Mouse (Mus musculus): Measurements from ENCODE around the gene 9430097D07Rik. TPM values are rescaled to one million over a fixed set of nuclear protein-coding genes. Genes with fewer than 3 reads are reported as not detected.

9430097D07Rik gene
- polyA plus RNA-seq, 1 experiment, result not detected

DNA sequence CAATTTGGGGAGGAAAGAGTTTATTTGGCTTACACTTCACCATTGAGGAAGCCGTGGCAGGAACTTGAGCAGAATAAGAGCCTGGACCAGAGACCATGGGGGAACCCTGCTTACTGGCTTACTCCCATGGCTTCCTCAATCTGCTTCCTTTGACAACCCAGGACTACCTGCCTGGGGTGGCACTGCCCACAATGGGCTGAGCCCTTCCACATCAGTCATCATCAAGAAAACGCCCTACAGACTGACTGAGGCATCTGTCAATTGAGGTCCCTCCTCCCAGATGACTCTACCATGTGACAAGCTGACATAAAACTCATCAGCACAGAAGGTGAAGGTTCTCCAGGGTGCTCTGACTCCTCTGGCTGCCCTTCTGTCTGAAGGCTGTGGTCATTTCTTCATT, 45.0 kb downstream of the 9430097D07Rik start:
- no peaks in the 10 kb centered on the region for H3K4me1 ChIP-seq (ENCODE audit: control insufficient read depth, insufficient read depth, insufficient read length)
- no peaks in the 10 kb centered on the region for H3K27me3 ChIP-seq (ENCODE audit: control insufficient read depth, insufficient read depth, low read length)
- no peaks in the 10 kb centered on the region for H3K36me3 ChIP-seq (ENCODE audit: control insufficient read depth, insufficient read depth, low read length)
- no peak for TF ChIP-seq POLR2A (IDR thresholded peaks at IDR 0.05; ENCODE audit: low read depth, low read length)
- TF ChIP-seq CTCF (IDR thresholded peaks at IDR 0.05; ENCODE audit: extremely low read depth, insufficient read depth, insufficient read length, insufficient replicate concordance), result no peak
- 26% methylated on average over 2 of the region's 2 CpGs for WGBS
- no peak overlapping the region for H3K4me3 ChIP-seq (ENCODE audit: extremely low read depth, insufficient read depth, insufficient read length)
- H3K27ac ChIP-seq (ENCODE audit: insufficient read depth, low read length), result no peak overlapping the region
- no peak for DNase-seq (ENCODE audit: low read depth in 1 of 2, low spot score in 2 of 2)

DNA sequence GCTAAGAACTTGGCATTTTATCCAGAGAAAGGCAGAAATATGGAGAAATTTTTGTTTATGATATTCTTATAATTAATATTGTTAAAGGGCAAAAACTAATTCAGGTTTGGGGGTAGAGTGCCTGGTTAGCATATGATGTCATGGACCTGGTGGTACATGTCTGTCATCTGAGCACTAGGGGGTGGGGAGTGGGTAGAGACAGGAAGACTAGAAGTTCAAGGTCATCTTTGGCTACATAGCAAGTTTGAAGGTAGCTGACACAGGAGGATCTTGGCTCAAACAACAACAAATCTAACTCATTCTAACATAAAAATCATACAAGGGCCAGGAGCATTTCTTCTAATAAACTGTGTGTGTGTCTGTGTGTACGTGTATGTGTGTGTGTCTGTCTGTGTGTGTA, 47.2 kb downstream of the 9430097D07Rik start:
- Histone ChIP-seq H3K4me1 (ENCODE audit: control insufficient read depth, insufficient read depth, insufficient read length) (no peaks in the 10 kb centered on the region), H3K36me3 (ENCODE audit: control insufficient read depth, insufficient read depth, low read length) (no peaks in the 10 kb centered on the region), H3K27me3 (ENCODE audit: control insufficient read depth, insufficient read depth, low read length) (no peaks in the 10 kb centered on the region), H3K27ac (ENCODE audit: insufficient read depth, low read length) (no peak overlapping the region), H3K4me3 (ENCODE audit: extremely low read depth, insufficient read depth, insufficient read length) (no peak overlapping the region)
- WGBS, result 90% methylated on average over 1 of the region's 1 CpGs
- no peak for DNase-seq (ENCODE audit: low read depth in 1 of 2, low spot score in 2 of 2)
- TF ChIP-seq CTCF (IDR thresholded peaks at IDR 0.05; ENCODE audit: extremely low read depth, insufficient read depth, insufficient read length, insufficient replicate concordance), result no peak
- TF ChIP-seq POLR2A (IDR thresholded peaks at IDR 0.05; ENCODE audit: low read depth, low read length), result no peak

DNA sequence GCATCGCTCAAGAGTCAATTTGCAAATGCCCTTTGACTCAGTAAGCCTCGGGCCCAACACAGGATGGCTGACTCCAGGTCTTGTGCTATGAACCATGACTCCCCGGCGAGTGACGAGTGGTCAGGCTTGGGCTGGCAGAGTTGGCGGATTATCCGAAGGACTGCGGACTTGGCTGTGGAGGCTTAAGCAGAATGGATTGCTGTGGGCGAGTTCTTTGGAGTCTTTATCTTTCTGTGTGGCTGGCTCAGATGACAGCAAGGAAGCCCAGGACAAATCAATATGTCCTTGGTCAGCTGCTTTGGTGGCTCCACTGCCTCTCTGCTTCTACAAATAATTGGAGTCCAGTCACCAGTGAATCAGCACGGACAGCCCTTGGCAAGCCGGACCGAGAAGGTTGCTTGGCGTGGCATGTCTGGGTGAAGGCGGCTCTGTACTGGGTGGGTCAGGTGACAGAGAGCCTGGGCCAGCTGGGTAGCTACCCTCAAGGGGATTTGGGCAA, 48.0 kb downstream of the 9430097D07Rik start:
- H3K4me3 ChIP-seq (ENCODE audit: extremely low read depth, insufficient read depth, insufficient read length), result no peak overlapping the region
- no peak for DNase-seq (ENCODE audit: low read depth in 1 of 2, low spot score in 2 of 2)
- no peaks in the 10 kb centered on the region for H3K4me1 ChIP-seq (ENCODE audit: control insufficient read depth, insufficient read depth, insufficient read length)
- no peaks in the 10 kb centered on the region for H3K36me3 ChIP-seq (ENCODE audit: control insufficient read depth, insufficient read depth, low read length)
- TF ChIP-seq POLR2A (IDR thresholded peaks at IDR 0.05; ENCODE audit: low read depth, low read length) (no peak), CTCF (IDR thresholded peaks at IDR 0.05; ENCODE audit: extremely low read depth, insufficient read depth, insufficient read length, insufficient replicate concordance) (no peak)
- no peaks in the 10 kb centered on the region for H3K27me3 ChIP-seq (ENCODE audit: control insufficient read depth, insufficient read depth, low read length)
- 80% methylated on average over 14 of the region's 14 CpGs for WGBS
- H3K27ac ChIP-seq (ENCODE audit: insufficient read depth, low read length), result no peak overlapping the region

DNA sequence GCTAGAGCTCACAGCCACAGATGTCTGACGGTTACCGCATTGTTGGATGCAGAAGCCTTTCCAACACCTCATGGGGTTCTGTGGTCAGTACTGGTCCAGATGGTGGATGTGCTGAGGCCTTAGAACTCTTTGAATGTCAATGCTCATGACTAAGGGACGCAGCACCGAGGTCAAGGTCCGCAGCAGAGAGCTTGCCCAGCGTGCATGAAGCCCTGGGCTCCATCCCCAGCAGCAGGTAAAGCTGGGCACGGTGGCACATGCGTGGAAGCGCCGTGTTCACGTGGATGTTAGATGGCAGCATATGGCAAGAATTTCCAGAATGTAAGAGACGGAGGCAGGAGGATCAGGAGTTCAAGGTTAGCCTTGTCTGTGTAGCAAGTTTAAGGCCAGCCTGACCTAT, 49.7 kb downstream of the 9430097D07Rik start:
- WGBS, result 94% methylated on average over 12 of the region's 12 CpGs
- Histone ChIP-seq H3K4me3 (ENCODE audit: extremely low read depth, insufficient read depth, insufficient read length) (no peak overlapping the region), H3K4me1 (ENCODE audit: control insufficient read depth, insufficient read depth, insufficient read length) (no peaks in the 10 kb centered on the region), H3K36me3 (ENCODE audit: control insufficient read depth, insufficient read depth, low read length) (no peaks in the 10 kb centered on the region), H3K27ac (ENCODE audit: insufficient read depth, low read length) (no peak overlapping the region), H3K27me3 (ENCODE audit: control insufficient read depth, insufficient read depth, low read length) (no peaks in the 10 kb centered on the region)
- TF ChIP-seq POLR2A (IDR thresholded peaks at IDR 0.05; ENCODE audit: low read depth, low read length) (no peak), CTCF (IDR thresholded peaks at IDR 0.05; ENCODE audit: extremely low read depth, insufficient read depth, insufficient read length, insufficient replicate concordance) (no peak)
- no peak for DNase-seq (ENCODE audit: low read depth in 1 of 2, low spot score in 2 of 2)

DNA sequence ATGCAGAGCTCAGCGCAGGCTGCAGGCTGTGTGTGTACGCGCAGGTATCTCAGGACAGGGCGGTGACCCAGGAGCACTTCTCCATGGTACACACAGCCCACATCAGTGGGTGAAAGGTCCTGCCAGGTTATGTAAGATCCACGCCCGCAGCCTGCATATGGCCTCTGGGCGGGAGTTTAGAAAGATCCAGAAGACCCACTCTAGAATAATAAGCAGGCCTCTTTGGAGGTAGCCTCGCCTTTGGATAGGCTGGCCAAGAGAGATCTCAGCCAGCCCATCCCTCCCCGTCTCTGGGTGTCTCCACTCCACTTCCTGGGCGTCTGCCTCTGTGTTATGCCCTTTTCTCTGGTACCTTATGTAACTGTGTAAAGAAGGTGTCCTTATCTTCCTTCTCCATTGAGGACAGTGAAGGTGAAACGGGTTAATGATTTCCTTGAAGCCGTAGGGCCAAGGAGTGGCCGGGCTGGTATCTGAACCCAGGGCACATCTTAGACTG, 50.9 kb downstream of the 9430097D07Rik start:
- TF ChIP-seq CTCF (IDR thresholded peaks at IDR 0.05; ENCODE audit: extremely low read depth, insufficient read depth, insufficient read length, insufficient replicate concordance) (no peak), POLR2A (IDR thresholded peaks at IDR 0.05; ENCODE audit: low read depth, low read length) (no peak)
- Histone ChIP-seq H3K4me3 (ENCODE audit: extremely low read depth, insufficient read depth, insufficient read length) (no peak overlapping the region), H3K36me3 (ENCODE audit: control insufficient read depth, insufficient read depth, low read length) (no peaks in the 10 kb centered on the region), H3K27ac (ENCODE audit: insufficient read depth, low read length) (no peak overlapping the region), H3K4me1 (ENCODE audit: control insufficient read depth, insufficient read depth, insufficient read length) (no peaks in the 10 kb centered on the region), H3K27me3 (ENCODE audit: control insufficient read depth, insufficient read depth, low read length) (no peaks in the 10 kb centered on the region)
- no peak for DNase-seq (ENCODE audit: low read depth in 1 of 2, low spot score in 2 of 2)
- 90% methylated on average over 13 of the region's 13 CpGs for whole genome bisulfite sequencing

Other genes starting within 250 kb of the 9430097D07Rik start
- 252 and 324 TPM in 2 replicates for gene Ciz1, start 223.4 kb downstream of the 9430097D07Rik start, polyA plus RNA-seq (2012; rRNA removed)
- gene Dnm1, start 222.3 kb downstream of the 9430097D07Rik start, polyA plus RNA-seq (2012; rRNA removed), result 20.4 and 22.1 TPM in 2 replicates
- 86.8 and 149 TPM in 2 replicates for gene 1110008P14Rik, start 193.7 kb downstream of the 9430097D07Rik start, polyA plus RNA-seq (2012; rRNA removed)
- gene Lcn2, start 187.4 kb downstream of the 9430097D07Rik start, polyA plus RNA-seq (2012; rRNA removed), result 52.9 and 70.2 TPM in 2 replicates
- 10.0 and 12.2 TPM in 2 replicates for gene Ptges2, start 179.8 kb downstream of the 9430097D07Rik start, polyA plus RNA-seq (2012; rRNA removed)
- 4.3 and 6.2 TPM in 2 replicates for gene Naif1, start 125.2 kb downstream of the 9430097D07Rik start, polyA plus RNA-seq (2012; rRNA removed)
- 11.4 and 15.0 TPM in 2 replicates for gene Slc25a25, start 124.2 kb downstream of the 9430097D07Rik start, polyA plus RNA-seq (2012; rRNA removed)
- gene Fam102a, start 40.4 kb downstream of the 9430097D07Rik start, polyA plus RNA-seq (2012; rRNA removed), result 37.5 and 40.8 TPM in 2 replicates
- 85.8 and 96.9 TPM in 2 replicates for gene Dpm2, start 4.8 kb downstream of the 9430097D07Rik start, polyA plus RNA-seq (2012; rRNA removed)
- gene Pip5kl1, start 887 bp downstream of the 9430097D07Rik start, polyA plus RNA-seq (2012; rRNA removed), result 0.06 and 0.40 TPM in 2 replicates
- gene St6galnac4, start 11.4 kb upstream of the 9430097D07Rik start, polyA plus RNA-seq (2012; rRNA removed), result 34.2 and 40.4 TPM in 2 replicates
- gene St6galnac6, start 24.0 kb upstream of the 9430097D07Rik start, polyA plus RNA-seq (2012; rRNA removed), result 22.3 and 32.4 TPM in 2 replicates
- 6.3 and 7.4 TPM in 2 replicates for gene Ak1, start 46.1 kb upstream of the 9430097D07Rik start, polyA plus RNA-seq (2012; rRNA removed)
- 132 and 168 TPM in 2 replicates for gene Eng, start 70.9 kb upstream of the 9430097D07Rik start, polyA plus RNA-seq (2012; rRNA removed)
- gene Fpgs, start 128.5 kb upstream of the 9430097D07Rik start, polyA plus RNA-seq (2012; rRNA removed), result 34.5 and 49.5 TPM in 2 replicates
- 125 and 154 TPM in 2 replicates for gene Cdk9, start 137.4 kb upstream of the 9430097D07Rik start, polyA plus RNA-seq (2012; rRNA removed)
- gene Sh2d3c, start 145.4 kb upstream of the 9430097D07Rik start, polyA plus RNA-seq (2012; rRNA removed), result 136 and 175 TPM in 2 replicates
- 0.28 TPM in 1 of 2 replicates, not detected in the other for gene 6330409D20Rik, start 165.3 kb upstream of the 9430097D07Rik start, polyA plus RNA-seq (2012; rRNA removed)
- gene Tor2a, start 181.6 kb upstream of the 9430097D07Rik start, polyA plus RNA-seq (2012; rRNA removed), result 46.5 and 81.1 TPM in 2 replicates
- 0.20 and 0.21 TPM in 2 replicates for gene Ttc16, start 199.9 kb upstream of the 9430097D07Rik start, polyA plus RNA-seq (2012; rRNA removed)
- 5.1 and 10.2 TPM in 2 replicates for gene Ptrh1, start 200.1 kb upstream of the 9430097D07Rik start, polyA plus RNA-seq (2012; rRNA removed)
- not detected in 2 replicates for gene Cfap157, start 208.7 kb upstream of the 9430097D07Rik start, polyA plus RNA-seq (2012; rRNA removed)

All from spleen, adult 2 months (tissue).